Mouse (Mus musculus): ENCODE measurements at regions not wholly inside any gene's neighbourhood (a gene's known extent, or its start where the extent isn't known, plus 50 kb on each side); places are given as distances from the start of the nearest gene placed in this dataset.

DNA sequence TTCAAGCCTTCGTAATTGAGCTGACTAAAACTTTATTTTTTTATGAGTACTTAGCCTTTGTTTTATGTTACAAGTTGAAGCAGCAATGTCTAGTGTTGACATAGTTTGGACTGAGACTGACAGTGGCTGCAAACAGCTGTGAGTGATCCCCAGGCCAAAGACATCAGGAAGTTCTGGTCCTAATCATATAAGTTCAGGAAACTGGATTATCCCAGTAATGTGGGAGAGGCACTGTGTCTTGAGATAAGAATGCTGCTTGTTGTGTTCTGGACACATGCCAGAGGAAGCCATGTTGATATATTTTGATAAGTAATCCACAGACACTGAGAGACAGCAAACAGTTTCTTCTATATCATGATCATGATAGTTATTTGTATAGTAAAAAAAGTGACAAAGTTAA is 153.4 kb downstream of the Lrriq3 start:
- Histone ChIP-seq H3K9me3 (no peaks in the 10 kb centered on the region), H3K9ac (no peak overlapping the region), H3K27me3 (no peaks in the 10 kb centered on the region), H3K36me3 (no peaks in the 10 kb centered on the region), H3K4me1 (replicated peaks) (no peaks in the 10 kb centered on the region), H3K27ac (replicated peaks) (no peak overlapping the region), H3K4me2 (no peak overlapping the region), H3K4me3 (no peak overlapping the region)
- no peak for ATAC-seq (ENCODE audit: low FRiP score, low read depth)
- WGBS = 86% methylated on average over 1 of the region's 1 CpGs

DNA sequence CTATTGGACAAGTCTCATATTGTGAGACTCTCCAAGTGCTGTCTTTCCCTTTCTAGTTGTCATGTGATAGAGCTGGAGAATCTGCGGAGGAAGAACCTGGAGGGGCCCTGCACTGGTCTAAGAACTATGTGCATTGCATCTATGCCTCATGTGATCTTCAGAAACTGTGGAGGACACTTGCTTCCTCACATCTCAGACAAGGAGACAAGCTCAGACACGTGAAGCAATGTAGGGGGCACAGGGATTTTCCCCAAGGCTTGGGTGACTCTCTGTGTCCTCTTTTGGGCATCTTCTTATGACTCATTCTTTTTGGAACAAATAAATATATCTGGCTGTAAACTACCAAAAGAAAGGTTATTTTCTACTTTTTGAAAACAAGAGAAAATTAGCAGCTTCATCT is 153.9 kb downstream of the Lrriq3 start:
- Histone ChIP-seq H3K4me1 (replicated peaks) (no peaks in the 10 kb centered on the region), H3K27me3 (no peaks in the 10 kb centered on the region), H3K36me3 (no peaks in the 10 kb centered on the region), H3K9ac (no peak overlapping the region), H3K4me2 (no peak overlapping the region), H3K27ac (replicated peaks) (no peak overlapping the region), H3K4me3 (no peak overlapping the region), H3K9me3 (no peaks in the 10 kb centered on the region)
- ATAC-seq (ENCODE audit: low FRiP score, low read depth) = no peak
- WGBS = 76% methylated on average over 2 of the region's 2 CpGs

DNA sequence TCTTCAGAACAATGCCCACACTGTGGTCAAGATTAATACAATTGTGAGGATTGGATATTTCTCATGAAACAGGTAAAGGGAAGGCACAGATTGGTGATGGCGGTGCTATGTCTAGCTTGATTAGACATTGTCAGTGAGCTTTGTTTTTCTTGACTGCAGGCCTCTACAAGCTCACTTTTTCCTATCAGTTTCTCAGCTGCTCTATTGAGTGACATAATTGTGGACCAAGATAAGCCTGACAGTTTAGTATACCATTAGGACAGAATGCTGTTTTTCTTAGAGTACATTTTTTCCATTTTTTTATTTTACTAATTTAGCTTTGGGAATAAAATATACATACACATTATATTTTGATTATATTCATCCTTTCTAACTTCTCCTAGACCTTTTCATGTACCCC is 154.7 kb downstream of the Lrriq3 start:
- no peak overlapping the region for H3K27ac ChIP-seq (replicated peaks)

DNA sequence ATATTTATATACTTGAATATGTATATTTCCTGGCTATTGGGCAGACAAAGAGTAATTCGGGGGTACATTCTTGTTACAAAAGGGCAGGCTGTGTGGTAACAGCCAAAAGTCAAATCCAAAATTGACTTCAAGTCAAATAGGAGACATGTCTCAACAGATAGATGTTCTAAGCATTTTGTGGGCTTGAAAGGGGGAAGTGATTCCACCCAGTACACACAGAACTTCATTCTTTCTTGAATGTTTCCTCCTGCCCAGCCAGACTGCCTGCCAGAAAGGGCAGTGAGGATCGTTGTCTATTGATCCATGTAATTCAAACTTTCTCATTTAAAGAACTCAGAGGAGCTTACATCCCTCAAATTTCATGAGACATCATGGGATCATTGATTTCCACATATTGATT is 157.7 kb downstream of the Lrriq3 start:
- no peak for ATAC-seq (ENCODE audit: low FRiP score, low read depth)
- Histone ChIP-seq H3K9me3 (no peaks in the 10 kb centered on the region), H3K4me3 (no peak overlapping the region), H3K27me3 (no peaks in the 10 kb centered on the region), H3K27ac (replicated peaks) (no peak overlapping the region), H3K4me1 (replicated peaks) (no peaks in the 10 kb centered on the region), H3K9ac (no peak overlapping the region), H3K4me2 (no peak overlapping the region), H3K36me3 (no peaks in the 10 kb centered on the region)
- 91% methylated on average over 2 of the region's 2 CpGs for WGBS

More for the DNA sequence above, 154.7 kb downstream of the Lrriq3 start:
- Histone ChIP-seq H3K9ac (no peak overlapping the region), H3K4me3 (no peak overlapping the region), H3K4me2 (no peak overlapping the region), H3K27me3 (no peaks in the 10 kb centered on the region), H3K9me3 (no peaks in the 10 kb centered on the region), H3K4me1 (replicated peaks) (no peaks in the 10 kb centered on the region), H3K36me3 (no peaks in the 10 kb centered on the region)
- 88% methylated on average over 1 of the region's 1 CpGs for WGBS
- ATAC-seq (ENCODE audit: low FRiP score, low read depth) = no peak

DNA sequence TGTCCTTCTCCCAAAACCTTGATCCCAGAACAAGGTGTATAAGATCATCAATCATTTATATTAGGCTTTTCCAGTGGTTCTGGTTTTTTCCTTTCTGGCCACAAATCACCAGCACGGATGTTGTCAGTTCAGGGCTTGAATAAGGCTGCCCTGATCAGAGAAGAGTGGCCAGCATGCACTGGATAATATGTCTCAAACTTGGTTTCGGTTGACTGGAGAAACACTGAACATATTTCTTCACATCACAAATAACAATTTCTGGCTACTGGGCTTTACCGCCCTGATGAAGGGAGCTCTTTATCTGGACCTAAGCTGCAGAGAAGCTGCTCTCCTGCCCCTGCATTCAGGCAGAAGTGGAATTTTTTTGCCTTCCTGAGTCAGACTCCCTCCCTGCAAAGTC is 205.0 kb downstream of the Lrriq3 start:
- 82% methylated on average over 3 of the region's 3 CpGs for WGBS
- Histone ChIP-seq H3K9me3 (no peaks in the 10 kb centered on the region), H3K4me2 (no peak overlapping the region), H3K27ac (replicated peaks) (no peak overlapping the region), H3K4me1 (replicated peaks) (no peaks in the 10 kb centered on the region), H3K9ac (no peak overlapping the region), H3K4me3 (no peak overlapping the region), H3K36me3 (no peaks in the 10 kb centered on the region), H3K27me3 (no peaks in the 10 kb centered on the region)
- no peak for ATAC-seq (ENCODE audit: low FRiP score, low read depth)

DNA sequence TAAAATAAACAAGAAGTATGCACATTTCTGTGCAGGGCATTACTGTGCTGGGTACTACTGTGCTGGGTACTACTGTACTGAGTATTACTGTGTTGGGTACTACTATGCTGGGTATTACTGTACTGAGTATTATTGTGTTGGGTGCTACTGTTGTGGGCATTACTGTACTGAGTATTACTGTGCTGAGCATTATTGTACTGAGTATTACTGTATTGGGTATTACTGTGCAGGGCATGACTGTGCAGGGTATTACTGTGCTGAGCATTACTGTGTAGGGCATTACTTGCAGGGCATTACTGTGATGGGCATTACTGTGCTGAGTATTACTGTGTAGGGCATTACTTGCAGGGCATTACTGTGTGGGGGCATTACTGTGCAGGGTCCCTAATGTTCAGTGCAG is 205.5 kb downstream of the Lrriq3 start:
- H3K9ac ChIP-seq = no peak overlapping the region
- H3K9me3 ChIP-seq = no peaks in the 10 kb centered on the region
- H3K36me3 ChIP-seq = no peaks in the 10 kb centered on the region
- 0 out of 2 replicates have a peak, but pooled peaks have one; percentile 23 for ATAC-seq (ENCODE audit: low FRiP score, low read depth)
- no peaks in the 10 kb centered on the region for H3K4me1 ChIP-seq (replicated peaks)
- no peak overlapping the region for H3K27ac ChIP-seq (replicated peaks)
- H3K27me3 ChIP-seq = no peaks in the 10 kb centered on the region
- H3K4me2 ChIP-seq = no peak overlapping the region
- H3K4me3 ChIP-seq = no peak overlapping the region

DNA sequence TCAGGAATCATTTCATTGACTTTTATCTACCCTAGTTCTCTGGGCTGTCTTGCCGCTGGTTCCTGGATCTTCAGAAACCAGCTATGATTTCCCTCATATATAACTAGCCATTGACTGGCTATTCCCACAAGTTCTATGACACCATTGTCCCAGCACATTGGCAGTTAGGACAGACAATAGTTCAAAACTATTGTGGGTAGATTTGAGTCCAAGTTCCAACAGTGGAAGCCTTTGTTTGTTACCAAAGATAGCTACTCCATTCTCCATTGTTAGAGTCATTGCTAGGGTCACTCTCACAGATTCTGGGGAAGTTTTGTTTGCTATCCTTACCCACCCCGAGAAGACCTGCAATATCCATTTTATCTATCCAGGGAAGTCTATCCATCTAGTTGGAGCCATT is 229.1 kb downstream of the Lrriq3 start:
- no peak for ATAC-seq (ENCODE audit: low FRiP score, low read depth)
- Histone ChIP-seq H3K27ac (replicated peaks) (no peak overlapping the region), H3K9ac (no peak overlapping the region), H3K9me3 (no peaks in the 10 kb centered on the region), H3K27me3 (no peaks in the 10 kb centered on the region), H3K36me3 (no peaks in the 10 kb centered on the region), H3K4me3 (no peak overlapping the region), H3K4me1 (replicated peaks) (no peaks in the 10 kb centered on the region), H3K4me2 (no peak overlapping the region)
- 90% methylated on average over 2 of the region's 2 CpGs for WGBS

DNA sequence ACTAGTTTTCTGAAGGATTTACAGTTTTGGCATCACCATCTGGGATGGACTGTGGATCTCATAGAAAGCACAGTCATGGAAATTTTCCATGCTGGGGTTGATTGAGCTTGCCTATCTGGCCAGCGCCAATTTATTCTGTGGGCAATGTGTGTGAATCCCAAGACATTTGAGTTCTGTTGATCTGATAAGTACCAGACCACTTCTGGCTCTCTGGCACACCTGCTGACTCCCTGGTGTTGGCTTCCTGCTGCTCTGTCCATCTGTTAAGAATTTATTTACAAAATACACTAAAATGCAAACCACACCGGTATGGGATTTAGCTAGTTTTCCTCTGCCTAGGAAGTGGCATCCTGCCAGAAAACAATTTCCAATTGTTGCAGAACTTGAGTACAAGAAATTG is 236.5 kb downstream of the Lrriq3 start:
- H3K27ac ChIP-seq (replicated peaks) = no peak overlapping the region
- no peak overlapping the region for H3K4me2 ChIP-seq
- no peaks in the 10 kb centered on the region for H3K36me3 ChIP-seq
- peak; percentile 65 for ATAC-seq (ENCODE audit: low FRiP score, low read depth)
- no peaks in the 10 kb centered on the region for H3K27me3 ChIP-seq
- no peaks in the 10 kb centered on the region for H3K4me1 ChIP-seq (replicated peaks)
- H3K9ac ChIP-seq = no peak overlapping the region
- H3K9me3 ChIP-seq = no peaks in the 10 kb centered on the region
- WGBS = 63% methylated on average over 2 of the region's 2 CpGs
- H3K4me3 ChIP-seq = no peak overlapping the region

DNA sequence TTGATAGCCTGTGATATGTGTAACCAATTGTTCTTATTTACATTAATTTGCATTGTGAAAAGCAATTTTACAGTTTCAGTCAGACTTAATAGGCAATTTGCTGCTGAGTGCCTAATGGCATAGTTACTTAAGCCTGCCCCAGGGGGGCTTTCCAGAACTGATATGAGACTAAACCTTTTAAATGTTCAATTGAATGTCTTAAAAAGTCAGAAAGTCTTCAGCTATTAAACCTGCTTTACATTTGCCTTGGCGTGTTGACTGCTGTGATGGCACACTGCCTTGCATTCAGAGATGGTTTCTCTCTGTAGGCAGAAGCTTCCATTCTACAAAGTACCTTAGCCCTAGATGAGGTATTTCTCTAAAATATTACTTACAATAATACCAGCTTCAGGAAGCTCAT is 256.0 kb downstream of the Lrriq3 start:
- Histone ChIP-seq H3K9me3 (no peaks in the 10 kb centered on the region), H3K4me2 (no peak overlapping the region), H3K9ac (no peak overlapping the region), H3K36me3 (no peaks in the 10 kb centered on the region), H3K27me3 (no peaks in the 10 kb centered on the region), H3K4me3 (no peak overlapping the region), H3K4me1 (replicated peaks) (0 out of 2 replicates have a peak, but pooled peaks cover 3% of the 10 kb centered on the region), H3K27ac (replicated peaks) (no peak overlapping the region)
- no peak for ATAC-seq (ENCODE audit: low FRiP score, low read depth)
- WGBS = 59% methylated on average over 1 of the region's 1 CpGs

DNA sequence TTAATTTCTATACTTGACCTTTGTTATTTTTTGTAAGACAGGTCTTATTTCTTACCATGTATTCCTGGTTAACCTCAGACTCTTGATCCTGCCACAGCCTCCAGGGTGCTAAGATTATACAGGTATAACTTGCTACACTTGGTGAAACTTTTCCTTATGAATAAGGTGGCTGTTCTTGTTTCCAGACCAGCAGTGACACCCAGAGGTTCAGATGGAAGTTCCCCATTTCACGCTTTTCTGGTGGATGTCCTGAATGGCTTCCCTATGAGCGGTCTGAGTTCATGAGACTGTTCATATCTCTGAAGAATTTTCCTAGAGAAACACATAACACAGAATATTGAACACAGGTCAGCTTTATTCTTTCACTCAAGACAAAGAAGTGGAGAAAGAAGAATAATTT is 258.4 kb downstream of the Lrriq3 start:
- H3K4me1 ChIP-seq (replicated peaks) = 0 out of 2 replicates have a peak, but pooled peaks cover 3% of the 10 kb centered on the region

DNA sequence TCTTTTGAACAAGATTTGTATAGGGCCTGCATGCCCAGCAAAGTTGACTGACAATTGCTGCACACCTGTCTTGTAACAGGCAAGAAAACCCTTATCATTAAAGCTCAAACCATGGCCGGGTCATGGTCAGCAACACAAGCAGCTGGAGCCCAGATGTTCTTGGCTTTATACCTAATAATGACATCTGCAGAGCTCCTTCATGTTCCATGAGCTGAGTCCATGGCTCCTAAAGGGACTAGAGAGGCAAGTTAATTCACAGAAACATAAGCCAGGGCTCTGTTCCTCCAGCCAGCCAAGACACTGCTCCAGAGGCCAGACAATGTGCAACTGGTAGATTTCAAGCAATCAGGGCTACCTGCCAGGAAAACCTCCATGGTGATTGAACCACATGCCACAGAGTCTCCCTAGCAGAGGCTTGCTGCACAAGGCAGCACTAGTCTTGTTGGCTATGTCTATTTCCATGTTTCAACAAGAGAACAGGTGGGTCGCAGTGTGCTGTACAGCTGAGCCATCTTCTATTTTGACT is 259.1 kb downstream of the Lrriq3 start:
- H3K9me3 ChIP-seq = no peaks in the 10 kb centered on the region
- H3K9ac ChIP-seq = no peak overlapping the region
- H3K27ac ChIP-seq (replicated peaks) = no peak overlapping the region
- 0 out of 2 replicates have a peak, but pooled peaks cover 3% of the 10 kb centered on the region for H3K4me1 ChIP-seq (replicated peaks)
- 88% methylated on average over 2 of the region's 2 CpGs for WGBS
- no peak overlapping the region for H3K4me2 ChIP-seq
- H3K27me3 ChIP-seq = no peaks in the 10 kb centered on the region
- ATAC-seq (ENCODE audit: low FRiP score, low read depth) = no peak
- no peak overlapping the region for H3K4me3 ChIP-seq
- no peaks in the 10 kb centered on the region for H3K36me3 ChIP-seq

More for the DNA sequence above, 258.4 kb downstream of the Lrriq3 start:
- Histone ChIP-seq H3K4me2 (no peak overlapping the region), H3K36me3 (no peaks in the 10 kb centered on the region), H3K4me3 (no peak overlapping the region), H3K27ac (replicated peaks) (no peak overlapping the region), H3K27me3 (no peaks in the 10 kb centered on the region), H3K9ac (no peak overlapping the region), H3K9me3 (no peaks in the 10 kb centered on the region)
- ATAC-seq (ENCODE audit: low FRiP score, low read depth) = no peak
- 83% methylated on average over 2 of the region's 2 CpGs for WGBS

DNA sequence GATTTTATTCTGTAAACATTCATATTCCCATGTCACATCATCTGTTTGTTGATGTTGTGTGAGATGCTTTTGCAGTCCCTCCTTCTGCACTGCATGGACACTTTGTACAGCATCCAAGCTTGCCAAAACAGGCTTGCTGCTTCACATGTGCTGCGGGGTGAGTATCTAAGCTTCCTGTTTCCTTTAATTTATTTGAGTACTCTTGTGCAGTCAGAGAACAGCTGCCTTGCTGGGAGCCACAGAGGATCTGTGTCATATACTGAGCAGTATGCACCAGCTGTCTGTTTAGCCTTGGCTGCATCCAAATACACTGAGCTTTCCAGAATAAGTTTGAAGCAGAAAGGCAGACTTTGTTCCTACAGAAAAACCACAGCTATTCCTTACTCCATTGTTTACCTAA is 267.2 kb downstream of the Lrriq3 start:
- Histone ChIP-seq H3K36me3 (no peaks in the 10 kb centered on the region), H3K27ac (replicated peaks) (no peak overlapping the region), H3K9me3 (no peaks in the 10 kb centered on the region), H3K4me1 (replicated peaks) (no peaks in the 10 kb centered on the region), H3K4me3 (no peak overlapping the region), H3K27me3 (no peaks in the 10 kb centered on the region), H3K4me2 (no peak overlapping the region), H3K9ac (no peak overlapping the region)
- WGBS = 74% methylated on average over 1 of the region's 1 CpGs
- no peak for ATAC-seq (ENCODE audit: low FRiP score, low read depth)

DNA sequence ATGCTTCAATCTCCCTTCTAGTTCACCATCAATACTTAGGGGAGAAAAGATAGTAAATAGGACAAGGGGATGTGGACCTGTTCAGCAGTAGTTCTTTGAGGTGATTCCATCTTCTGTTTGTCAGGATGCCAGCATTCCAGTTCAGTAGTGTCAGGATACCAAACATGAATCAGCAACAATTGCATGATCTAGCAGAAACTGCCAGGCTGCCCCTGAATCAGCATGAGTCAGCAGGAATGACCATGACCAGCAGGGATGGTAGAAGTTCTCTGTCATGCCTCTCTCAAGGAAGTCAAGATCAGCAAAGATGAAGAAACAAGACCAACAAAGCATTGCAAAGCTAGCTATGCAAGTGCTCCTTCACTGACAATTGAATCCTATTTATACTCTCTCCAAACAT is 277.5 kb downstream of the Lrriq3 start:
- Histone ChIP-seq H3K4me3 (no peak overlapping the region), H3K27me3 (no peaks in the 10 kb centered on the region), H3K4me2 (no peak overlapping the region), H3K4me1 (replicated peaks) (no peaks in the 10 kb centered on the region), H3K9ac (no peak overlapping the region), H3K36me3 (no peaks in the 10 kb centered on the region), H3K27ac (replicated peaks) (no peak overlapping the region), H3K9me3 (no peaks in the 10 kb centered on the region)
- no peak for ATAC-seq (ENCODE audit: low FRiP score, low read depth)

All from hindbrain, embryonic 15.5 days (tissue).